Mouse (Mus musculus): ENCODE measurements at regions not wholly inside any gene's neighbourhood (a gene's known extent, or its start where the extent isn't known, plus 50 kb on each side); places are given as distances from the start of the nearest gene placed in this dataset.

DNA sequence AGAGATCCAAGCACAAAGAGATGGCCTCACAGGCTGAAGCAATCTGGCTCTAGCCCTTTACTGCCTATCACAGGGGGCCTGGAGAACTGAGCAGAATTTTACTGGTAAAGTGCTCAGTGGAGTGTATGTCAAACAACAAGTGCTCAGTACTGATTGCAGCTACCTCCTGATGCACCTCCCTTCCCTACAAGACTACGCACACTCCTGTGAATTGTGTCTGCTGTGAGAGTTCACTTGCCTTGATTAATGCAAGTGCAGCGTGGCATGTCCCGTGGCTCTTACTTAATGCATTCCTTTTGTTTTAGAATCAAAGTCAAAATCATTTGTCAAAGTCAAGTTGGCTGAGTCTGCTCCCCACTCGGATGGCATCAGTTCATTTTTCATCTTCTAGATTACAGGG lies 992.4 kb downstream of the Synb start:
- no peak for TF ChIP-seq CTCF (IDR thresholded peaks at IDR 0.05; ENCODE audit: extremely low read depth, insufficient read depth, low read length)
- no peak for TF ChIP-seq POLR2A (IDR thresholded peaks at IDR 0.05; ENCODE audit: extremely low read depth, insufficient read depth, low read length)

Data from cortical plate, adult 2 months (tissue).